Mouse (Mus musculus): ENCODE measurements around the gene Tmem259. TPM values are rescaled to one million over a fixed set of nuclear protein-coding genes. Genes with fewer than 3 reads are reported as not detected.

Gene Tmem259
- polyA plus RNA-seq (2016; fragmentation: Nextera tagmentation; extraction: Ambion mirVana) = 14.7 and 19.2 TPM in 2 replicates

GRCm38 (mm10) chr10:79984195-79984816 lies at the start of gene Tmem259:
Gene Tmem259 (minus strand): TSS chr10:79984330.
- peak; percentile 79 for ATAC-seq (ENCODE audit: low FRiP score)
- Histone ChIP-seq H3K9me3 (no peaks in the 10 kb centered on the region), H3K4me2 (peak within 1 kb of the TSS; percentile 91), H3K36me3 (replicated peaks) (peaks cover 10% of the 10 kb centered on the region), H3K4me3 (replicated peaks) (peak within 1 kb of the TSS; percentile 76), H3K27me3 (peaks cover 29% of the 10 kb centered on the region), H3K4me1 (peaks cover 62% of the 10 kb centered on the region), H3K27ac (peak within 1 kb of the TSS; percentile 94), H3K9ac (peak within 1 kb of the TSS; percentile 80)
- under 1% methylated on average over 41 of the region's 49 CpGs for WGBS

DNA sequence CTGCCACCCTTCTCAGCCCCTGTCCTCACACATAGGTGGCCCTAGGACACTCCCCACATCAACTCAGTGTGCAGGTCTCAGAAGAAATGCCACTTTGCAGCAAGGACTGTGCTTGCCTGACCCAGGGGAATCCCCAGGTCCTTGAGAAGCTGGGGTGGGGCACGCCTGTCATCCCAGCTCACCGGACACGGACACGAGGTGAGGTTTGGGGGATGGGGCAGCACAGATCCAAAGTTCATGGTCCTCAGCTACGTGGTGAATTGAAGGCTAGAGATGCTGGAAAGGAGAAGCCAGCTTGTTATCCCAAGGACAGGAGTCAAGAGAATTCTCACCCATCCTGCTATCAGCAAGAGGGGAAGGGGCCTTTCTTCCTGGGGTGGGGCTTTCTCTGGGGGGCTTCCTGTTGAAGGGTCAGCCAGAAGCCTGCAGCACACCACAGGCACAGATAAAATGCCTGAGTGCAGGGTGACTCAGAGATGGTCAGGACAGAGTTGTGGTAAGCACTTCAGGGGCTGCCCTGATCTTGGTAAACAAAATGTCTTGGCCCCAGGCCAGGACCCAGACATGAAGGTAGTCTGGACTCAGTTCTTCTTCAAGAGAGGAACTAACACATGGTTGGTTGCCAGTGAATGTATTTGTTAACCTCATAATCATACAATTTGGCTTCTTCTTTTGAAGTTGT lies 48.8 kb upstream of the Tmem259 start:
- Histone ChIP-seq H3K9ac (no peak overlapping the region), H3K9me3 (no peaks in the 10 kb centered on the region), H3K4me2 (no peak overlapping the region), H3K27me3 (no peaks in the 10 kb centered on the region), H3K4me1 (peaks cover 2% of the 10 kb centered on the region; the same call in 1 of the 2 replicates), H3K4me3 (replicated peaks) (no peak overlapping the region), H3K36me3 (replicated peaks) (peaks cover 36% of the 10 kb centered on the region), H3K27ac (no peak overlapping the region)
- no peak for ATAC-seq (ENCODE audit: low FRiP score)
- WGBS = 69% methylated on average over 5 of the region's 5 CpGs

DNA sequence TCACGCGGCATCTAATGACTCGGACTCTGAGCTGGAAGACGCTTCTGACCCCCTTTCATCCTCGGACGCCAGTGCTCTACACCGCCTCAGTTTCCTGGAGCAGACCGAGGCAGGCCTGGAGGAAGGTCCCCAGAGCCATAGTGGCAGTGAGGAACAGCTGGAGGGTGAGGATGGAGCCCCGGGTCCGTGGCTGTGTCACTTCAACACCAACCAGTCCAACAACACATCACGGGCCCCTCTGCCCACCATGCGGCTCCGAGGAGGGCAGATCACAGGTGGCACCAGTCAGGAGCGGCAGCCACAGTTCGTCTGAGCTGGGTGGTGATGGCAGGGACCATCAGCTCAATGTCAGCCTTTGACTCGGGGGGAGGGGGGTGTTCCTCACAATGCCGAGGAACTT lies 46.6 kb upstream of the Tmem259 start:
- H3K27ac ChIP-seq = no peak overlapping the region
- H3K9me3 ChIP-seq = no peaks in the 10 kb centered on the region
- H3K4me2 ChIP-seq = no peak overlapping the region
- no peak overlapping the region for H3K4me3 ChIP-seq (replicated peaks)
- H3K9ac ChIP-seq = 0 out of 2 replicates have a peak overlapping the region, but pooled peaks have one; percentile 21
- no peak for ATAC-seq (ENCODE audit: low FRiP score)
- H3K4me1 ChIP-seq = no peaks in the 10 kb centered on the region; the same call in 1 of the 2 replicates
- peaks cover 3% of the 10 kb centered on the region; the same call in 1 of the 2 replicates for H3K27me3 ChIP-seq
- H3K36me3 ChIP-seq (replicated peaks) = peaks cover 14% of the 10 kb centered on the region
- 90% methylated on average over 17 of the region's 17 CpGs for WGBS

DNA sequence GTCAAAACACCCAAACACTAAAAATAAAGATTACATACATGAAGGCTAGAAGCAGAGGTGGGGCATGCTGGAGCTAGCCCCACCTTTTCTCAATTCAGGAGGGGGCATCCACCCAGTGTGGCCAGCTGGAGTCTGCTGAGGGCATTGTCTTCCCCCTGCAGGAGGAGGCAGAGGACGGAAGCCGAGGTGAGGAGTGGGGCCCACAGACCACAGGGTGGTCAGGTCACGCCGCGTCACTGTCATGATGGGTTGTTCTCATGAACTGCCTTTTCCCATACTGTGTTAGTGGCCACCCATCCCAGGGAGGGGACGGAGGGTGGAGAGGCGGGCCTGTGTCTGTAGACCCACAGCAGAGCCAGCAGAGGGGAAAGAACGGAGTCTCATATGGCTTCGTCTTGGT lies 46.1 kb upstream of the Tmem259 start:
- ATAC-seq (ENCODE audit: low FRiP score) = no peak
- H3K27ac ChIP-seq = no peak overlapping the region
- H3K36me3 ChIP-seq (replicated peaks) = peaks cover 9% of the 10 kb centered on the region
- no peak overlapping the region for H3K9ac ChIP-seq
- H3K4me1 ChIP-seq = no peaks in the 10 kb centered on the region; the same call in 1 of the 2 replicates
- 91% methylated on average over 9 of the region's 9 CpGs for WGBS
- H3K27me3 ChIP-seq = peaks cover 3% of the 10 kb centered on the region; the same call in 1 of the 2 replicates
- no peak overlapping the region for H3K4me2 ChIP-seq
- no peak overlapping the region for H3K4me3 ChIP-seq (replicated peaks)
- H3K9me3 ChIP-seq = no peaks in the 10 kb centered on the region

DNA sequence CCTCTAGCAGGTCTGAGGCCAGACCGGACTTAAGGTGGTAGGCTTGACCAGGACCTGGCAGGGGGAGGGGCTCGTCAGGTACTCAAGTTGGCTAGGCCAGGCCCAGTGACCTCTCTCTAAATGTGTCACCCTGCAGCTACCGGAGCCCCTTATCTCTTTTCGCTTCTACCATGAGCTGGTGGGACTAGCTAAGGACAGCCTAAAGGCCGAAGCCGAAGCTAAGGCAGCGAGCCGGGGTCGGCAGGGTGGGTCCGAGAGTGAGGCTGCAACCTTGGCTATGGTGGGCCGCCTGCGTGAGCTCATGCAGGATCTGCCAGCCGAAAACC lies 44.4 kb upstream of the Tmem259 start:
- Histone ChIP-seq H3K4me3 (replicated peaks) (no peak overlapping the region), H3K9ac (no peak overlapping the region), H3K36me3 (replicated peaks) (no peaks in the 10 kb centered on the region), H3K4me1 (no peaks in the 10 kb centered on the region), H3K27me3 (peaks cover 3% of the 10 kb centered on the region; the same call in 1 of the 2 replicates), H3K9me3 (no peaks in the 10 kb centered on the region), H3K4me2 (no peak overlapping the region), H3K27ac (no peak overlapping the region)
- 92% methylated on average over 13 of the region's 13 CpGs for WGBS
- ATAC-seq (ENCODE audit: low FRiP score) = no peak

DNA sequence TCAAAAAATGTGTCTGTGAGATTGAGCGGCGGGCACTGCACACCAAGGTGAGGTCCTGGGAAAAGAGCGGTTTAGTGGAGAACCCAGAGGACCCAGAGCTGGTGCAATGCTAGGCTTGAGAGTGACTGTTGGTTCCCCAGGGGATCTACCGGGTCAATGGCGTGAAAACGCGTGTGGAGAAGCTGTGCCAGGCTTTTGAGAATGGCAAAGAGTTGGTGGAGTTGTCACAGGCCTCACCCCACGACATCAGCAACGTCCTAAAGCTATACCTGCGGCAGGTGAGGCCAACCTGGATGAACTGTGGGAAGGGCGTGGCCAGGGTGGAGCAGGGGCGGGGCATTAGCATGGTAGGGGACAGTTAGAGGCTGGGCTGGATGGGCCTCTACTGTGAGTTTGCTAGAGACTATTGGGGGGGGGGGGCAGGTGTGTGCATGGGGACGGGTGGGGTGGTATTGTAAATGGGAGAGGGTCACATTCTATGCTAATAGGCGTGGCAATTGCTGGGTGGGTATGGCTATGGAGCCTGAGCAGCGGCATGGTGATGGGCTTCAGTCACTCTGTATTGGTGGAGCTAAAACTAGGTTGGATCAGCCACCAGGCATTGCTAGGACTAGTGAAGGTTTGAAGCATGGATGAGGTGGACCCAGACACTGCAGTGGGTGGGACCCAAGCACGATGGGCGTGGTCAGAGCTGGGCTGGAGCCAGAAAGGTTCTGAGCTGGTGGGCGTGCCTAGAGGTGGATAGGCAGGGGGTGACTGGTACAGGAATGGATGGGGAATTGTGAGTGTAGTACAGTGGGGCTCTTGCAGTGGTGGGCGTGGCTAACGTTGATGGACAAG lies 43.8 kb upstream of the Tmem259 start:
- peaks cover 3% of the 10 kb centered on the region; the same call in 1 of the 2 replicates for H3K27me3 ChIP-seq

DNA sequence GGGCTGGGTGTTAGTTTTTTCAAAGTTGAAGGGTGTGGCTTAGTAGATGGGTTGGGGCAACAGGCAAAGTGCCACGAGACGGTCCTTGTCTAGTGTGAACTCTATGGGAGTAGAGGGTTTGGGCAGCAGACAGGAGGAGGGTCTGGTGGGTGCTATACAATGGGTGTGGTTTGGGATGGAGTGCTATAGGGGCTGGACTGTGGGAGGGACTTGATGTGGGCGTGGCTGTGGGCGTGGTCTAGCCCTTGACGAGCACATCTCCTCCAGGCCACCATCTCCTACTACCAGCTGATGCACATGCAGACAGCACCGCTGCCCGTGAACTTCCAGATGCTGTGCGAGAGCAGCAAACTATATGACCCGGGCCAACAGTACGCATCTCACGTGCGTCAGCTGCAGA lies 41.8 kb upstream of the Tmem259 start:
- 61% methylated on average over 12 of the region's 12 CpGs for WGBS

More for the DNA sequence above, 43.8 kb upstream of the Tmem259 start:
- Histone ChIP-seq H3K36me3 (replicated peaks) (no peaks in the 10 kb centered on the region), H3K4me3 (replicated peaks) (no peak overlapping the region), H3K4me1 (no peaks in the 10 kb centered on the region), H3K9me3 (no peaks in the 10 kb centered on the region), H3K27ac (no peak overlapping the region), H3K9ac (no peak overlapping the region), H3K4me2 (no peak overlapping the region)
- 76% methylated on average over 20 of the region's 20 CpGs for WGBS
- no peak for ATAC-seq (ENCODE audit: low FRiP score)

GRCm38 (mm10) chr10:80025463-80025862 lies 41.3 kb upstream of the Tmem259 start:
- Histone ChIP-seq H3K4me3 (replicated peaks) (no peak overlapping the region), H3K9ac (no peak overlapping the region), H3K4me1 (no peaks in the 10 kb centered on the region), H3K27me3 (peaks cover 4% of the 10 kb centered on the region; the same call in 1 of the 2 replicates), H3K9me3 (no peaks in the 10 kb centered on the region), H3K27ac (no peak overlapping the region), H3K36me3 (replicated peaks) (no peaks in the 10 kb centered on the region), H3K4me2 (no peak overlapping the region)
- ATAC-seq (ENCODE audit: low FRiP score) = no peak
- WGBS = 84% methylated on average over 10 of the region's 10 CpGs

More for the DNA sequence above, 41.8 kb upstream of the Tmem259 start:
- ATAC-seq (ENCODE audit: low FRiP score) = 0 out of 2 replicates have a peak, but pooled peaks have one; percentile 61
- Histone ChIP-seq H3K9me3 (no peaks in the 10 kb centered on the region), H3K36me3 (replicated peaks) (no peaks in the 10 kb centered on the region), H3K4me3 (replicated peaks) (no peak overlapping the region), H3K4me1 (no peaks in the 10 kb centered on the region), H3K27ac (no peak overlapping the region), H3K27me3 (peaks cover 3% of the 10 kb centered on the region; the same call in 1 of the 2 replicates), H3K9ac (no peak overlapping the region), H3K4me2 (no peak overlapping the region)

- H3K9me3 ChIP-seq = no peaks in the 10 kb centered on the region
- H3K36me3 ChIP-seq (replicated peaks) = no peaks in the 10 kb centered on the region
- WGBS = 51% methylated on average over 4 of the region's 4 CpGs
Measured at GRCm38 (mm10) chr10:80025044-80025347, 40.9 kb upstream of the Tmem259 start.

DNA sequence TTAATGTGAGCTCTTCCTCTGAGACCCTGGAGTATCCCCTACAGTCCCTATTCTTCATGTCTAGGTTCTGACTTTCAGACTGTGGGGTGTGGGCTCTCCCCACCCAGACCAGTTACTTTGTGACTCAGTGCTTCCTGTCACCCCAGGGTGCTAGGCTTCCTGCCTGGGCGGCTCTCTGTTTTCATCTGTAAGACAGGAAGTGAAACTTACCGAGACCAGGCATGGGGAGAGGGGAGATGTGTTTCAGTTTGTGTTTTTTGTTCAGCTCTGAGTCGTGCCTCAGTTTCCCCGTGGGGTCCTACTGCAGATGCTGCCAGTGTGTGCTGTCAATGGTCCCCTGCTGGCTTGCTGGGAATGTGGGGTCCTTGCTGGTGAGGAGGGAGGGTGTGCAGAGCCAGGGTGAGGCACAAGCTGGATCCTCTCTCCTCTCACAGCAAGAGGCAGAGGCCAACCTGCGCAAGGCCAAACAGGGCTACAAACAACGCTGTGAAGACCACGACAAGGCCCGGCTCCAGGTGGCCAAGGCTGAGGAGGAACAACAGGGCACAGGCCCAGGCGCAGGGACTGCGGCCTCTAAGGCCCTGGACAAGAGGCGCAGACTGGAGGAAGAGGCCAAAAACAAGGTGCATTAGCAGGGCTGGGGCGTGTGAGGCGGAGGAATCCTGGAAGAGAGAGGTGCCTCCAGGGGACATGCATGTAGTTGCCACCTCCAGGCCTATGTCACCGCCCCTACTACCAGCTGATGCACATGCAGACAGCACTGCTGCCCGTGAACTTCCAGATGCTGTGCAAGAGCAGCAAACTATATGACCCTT lies 40.3 kb upstream of the Tmem259 start:
- Histone ChIP-seq H3K27ac (no peak overlapping the region), H3K27me3 (peaks cover 14% of the 10 kb centered on the region), H3K4me2 (no peak overlapping the region), H3K9me3 (no peaks in the 10 kb centered on the region), H3K36me3 (replicated peaks) (no peaks in the 10 kb centered on the region), H3K4me3 (replicated peaks) (no peak overlapping the region), H3K9ac (no peak overlapping the region), H3K4me1 (peaks cover 9% of the 10 kb centered on the region; the same call in 1 of the 2 replicates)
- WGBS = 79% methylated on average over 15 of the region's 15 CpGs
- no peak for ATAC-seq (ENCODE audit: low FRiP score)

More at GRCm38 (mm10) chr10:80025044-80025347, 40.9 kb upstream of the Tmem259 start:
- Histone ChIP-seq H3K27ac (no peak overlapping the region), H3K4me2 (no peak overlapping the region), H3K9ac (no peak overlapping the region), H3K27me3 (peaks cover 8% of the 10 kb centered on the region; the same call in 1 of the 2 replicates), H3K4me1 (peaks cover 3% of the 10 kb centered on the region; the same call in 1 of the 2 replicates), H3K4me3 (replicated peaks) (no peak overlapping the region)
- ATAC-seq (ENCODE audit: low FRiP score) = no peak

DNA sequence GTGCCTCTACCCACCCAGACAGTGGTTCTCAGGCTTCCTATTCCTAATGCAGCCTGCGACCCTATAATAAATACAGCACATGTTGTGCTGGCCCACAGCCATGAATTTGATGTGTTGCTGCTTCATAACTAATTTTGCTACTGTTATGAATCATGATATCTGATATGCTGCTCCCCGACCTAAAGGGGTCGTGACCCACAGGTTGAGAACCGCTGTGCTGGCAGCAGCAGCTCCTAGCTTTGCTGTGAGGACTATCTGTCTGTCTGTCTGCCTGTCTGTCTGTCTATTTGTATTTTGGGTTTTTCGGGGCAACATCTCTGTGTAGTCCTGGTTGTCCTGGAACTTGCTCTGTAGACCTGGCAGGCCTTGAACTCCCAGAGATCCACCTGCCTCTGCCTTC lies 39.6 kb upstream of the Tmem259 start:
- WGBS = 90% methylated on average over 5 of the region's 5 CpGs
- Histone ChIP-seq H3K4me3 (replicated peaks) (no peak overlapping the region), H3K27me3 (peaks cover 21% of the 10 kb centered on the region), H3K4me2 (no peak overlapping the region), H3K27ac (no peak overlapping the region), H3K9ac (no peak overlapping the region), H3K4me1 (peaks cover 15% of the 10 kb centered on the region; the same call in 1 of the 2 replicates), H3K36me3 (replicated peaks) (no peaks in the 10 kb centered on the region), H3K9me3 (no peaks in the 10 kb centered on the region)
- no peak for ATAC-seq (ENCODE audit: low FRiP score)

All from forebrain, embryonic 12.5 days (tissue).